Mouse (Mus musculus): Measurements from ENCODE around the gene Odf3. TPM values are rescaled to one million over a fixed set of nuclear protein-coding genes. Genes with fewer than 3 reads are reported as not detected.
A peak's percentile ranks its signal among the peaks of the same experiment; 100 is the strongest.

Odf3 gene
- total and polyA plus RNA-seq, 2 experiments from 2014 or later, result 0.22 TPM; not detected in 1

- WGBS, result 83% methylated on average over 12 of the region's 12 CpGs
- ATAC-seq (ENCODE audit: low FRiP score), result no peak
- Histone ChIP-seq H3K9me3 (ENCODE audit: low read length) (no peaks in the 10 kb centered on the region), H3K4me3 (ENCODE audit: low read depth, low read length) (no peak overlapping the region), H3K4me1 (ENCODE audit: insufficient read depth, low read length) (no peaks in the 10 kb centered on the region), H3K4me2 (ENCODE audit: low read depth, low read length, poor library complexity, severe bottlenecking) (no peak overlapping the region), H3K36me3 (ENCODE audit: insufficient read depth, low read length) (peaks cover 60% of the 10 kb centered on the region), H3K27ac (ENCODE audit: low read depth, low read length) (no peak overlapping the region), H3K27me3 (ENCODE audit: insufficient read depth, low read length) (no peaks in the 10 kb centered on the region), H3K9ac (replicated peaks; ENCODE audit: low read length, poor library complexity, severe bottlenecking) (no peak overlapping the region)
- no peak for DNase-seq (ENCODE audit: low spot score)
- no peak for TF ChIP-seq CTCF (IDR thresholded peaks at IDR 0.05)
Measured at GRCm38 (mm10) chr7:140864761-140865160, 17.2 kb downstream of the Odf3 start.

- H3K27me3 ChIP-seq (ENCODE audit: insufficient read depth, low read length), result no peaks in the 10 kb centered on the region
- H3K27ac ChIP-seq (ENCODE audit: low read depth, low read length), result no peak overlapping the region
- H3K9ac ChIP-seq (replicated peaks; ENCODE audit: low read length, poor library complexity, severe bottlenecking), result no peak overlapping the region; the same call in 1 of the 2 replicates
- no peak overlapping the region for H3K4me3 ChIP-seq (ENCODE audit: low read depth, low read length)
- DNase-seq (ENCODE audit: low spot score) (no peak), ATAC-seq (ENCODE audit: low FRiP score) (no peak)
- TF ChIP-seq CTCF (IDR thresholded peaks at IDR 0.05), result no peak
- 83% methylated on average over 4 of the region's 4 CpGs for WGBS
- H3K4me2 ChIP-seq (ENCODE audit: low read depth, low read length, poor library complexity, severe bottlenecking), result no peak overlapping the region
- H3K4me1 ChIP-seq (ENCODE audit: insufficient read depth, low read length), result no peaks in the 10 kb centered on the region
- peaks cover 32% of the 10 kb centered on the region for H3K36me3 ChIP-seq (ENCODE audit: insufficient read depth, low read length)
- no peaks in the 10 kb centered on the region for H3K9me3 ChIP-seq (ENCODE audit: low read length)
Measured at GRCm38 (mm10) chr7:140874224-140874623, 26.6 kb downstream of the Odf3 start.

- H3K4me3 ChIP-seq (ENCODE audit: low read depth, low read length), result no peak overlapping the region
- H3K9me3 ChIP-seq (ENCODE audit: low read length), result no peaks in the 10 kb centered on the region
- ATAC-seq (ENCODE audit: low FRiP score) (no peak), DNase-seq (ENCODE audit: low spot score) (no peak)
- 92% methylated on average over 6 of the region's 6 CpGs for WGBS
- no peak for TF ChIP-seq CTCF (IDR thresholded peaks at IDR 0.05)
- H3K27ac ChIP-seq (ENCODE audit: low read depth, low read length), result no peak overlapping the region
- no peak overlapping the region for H3K4me2 ChIP-seq (ENCODE audit: low read depth, low read length, poor library complexity, severe bottlenecking)
- H3K9ac ChIP-seq (replicated peaks; ENCODE audit: low read length, poor library complexity, severe bottlenecking), result no peak overlapping the region
- no peaks in the 10 kb centered on the region for H3K4me1 ChIP-seq (ENCODE audit: insufficient read depth, low read length)
- peaks cover 30% of the 10 kb centered on the region for H3K36me3 ChIP-seq (ENCODE audit: insufficient read depth, low read length)
- no peaks in the 10 kb centered on the region for H3K27me3 ChIP-seq (ENCODE audit: insufficient read depth, low read length)
Measured at GRCm38 (mm10) chr7:140877364-140877763, 29.8 kb downstream of the Odf3 start.

GRCm38 (mm10) chr7:140879355-140879754 is 31.8 kb downstream of the Odf3 start:
- Histone ChIP-seq H3K4me2 (ENCODE audit: low read depth, low read length, poor library complexity, severe bottlenecking) (no peak overlapping the region), H3K36me3 (ENCODE audit: insufficient read depth, low read length) (peaks cover 23% of the 10 kb centered on the region), H3K9ac (replicated peaks; ENCODE audit: low read length, poor library complexity, severe bottlenecking) (no peak overlapping the region), H3K4me3 (ENCODE audit: low read depth, low read length) (no peak overlapping the region), H3K27me3 (ENCODE audit: insufficient read depth, low read length) (no peaks in the 10 kb centered on the region), H3K4me1 (ENCODE audit: insufficient read depth, low read length) (0 out of 2 replicates have a peak, but pooled peaks cover 4% of the 10 kb centered on the region), H3K27ac (ENCODE audit: low read depth, low read length) (no peak overlapping the region), H3K9me3 (ENCODE audit: low read length) (no peaks in the 10 kb centered on the region)
- ATAC-seq (ENCODE audit: low FRiP score) (no peak), DNase-seq (ENCODE audit: low spot score) (no peak)
- no peak for TF ChIP-seq CTCF (IDR thresholded peaks at IDR 0.05)
- 91% methylated on average over 7 of the region's 7 CpGs for WGBS

GRCm38 (mm10) chr7:140880419-140880818 is 32.8 kb downstream of the Odf3 start:
- Histone ChIP-seq H3K4me3 (ENCODE audit: low read depth, low read length) (no peak overlapping the region), H3K27ac (ENCODE audit: low read depth, low read length) (no peak overlapping the region), H3K4me2 (ENCODE audit: low read depth, low read length, poor library complexity, severe bottlenecking) (no peak overlapping the region), H3K36me3 (ENCODE audit: insufficient read depth, low read length) (peaks cover 15% of the 10 kb centered on the region), H3K27me3 (ENCODE audit: insufficient read depth, low read length) (no peaks in the 10 kb centered on the region), H3K4me1 (ENCODE audit: insufficient read depth, low read length) (0 out of 2 replicates have a peak, but pooled peaks cover 4% of the 10 kb centered on the region), H3K9me3 (ENCODE audit: low read length) (no peaks in the 10 kb centered on the region), H3K9ac (replicated peaks; ENCODE audit: low read length, poor library complexity, severe bottlenecking) (no peak overlapping the region)
- DNase-seq (ENCODE audit: low spot score), result no peak
- no peak for ATAC-seq (ENCODE audit: low FRiP score)
- TF ChIP-seq CTCF (IDR thresholded peaks at IDR 0.05), result no peak
- 83% methylated on average over 3 of the region's 3 CpGs for WGBS

- H3K36me3 ChIP-seq (ENCODE audit: insufficient read depth, low read length), result 0 out of 2 replicates have a peak, but pooled peaks cover 13% of the 10 kb centered on the region
- 0 out of 2 replicates have a peak, but pooled peaks cover 4% of the 10 kb centered on the region for H3K4me1 ChIP-seq (ENCODE audit: insufficient read depth, low read length)
- no peak for ATAC-seq (ENCODE audit: low FRiP score)
- no peaks in the 10 kb centered on the region for H3K9me3 ChIP-seq (ENCODE audit: low read length)
- no peaks in the 10 kb centered on the region for H3K27me3 ChIP-seq (ENCODE audit: insufficient read depth, low read length)
- no peak for DNase-seq (ENCODE audit: low spot score)
- peak overlapping the region; percentile 94 for H3K9ac ChIP-seq (replicated peaks; ENCODE audit: low read length, poor library complexity, severe bottlenecking)
- no peak for TF ChIP-seq CTCF (IDR thresholded peaks at IDR 0.05)
- peak overlapping the region; percentile 74 for H3K4me2 ChIP-seq (ENCODE audit: low read depth, low read length, poor library complexity, severe bottlenecking)
- H3K27ac ChIP-seq (ENCODE audit: low read depth, low read length), result peak overlapping the region; percentile 89; the same call in 1 of the 2 replicates
- peak overlapping the region; percentile 81 for H3K4me3 ChIP-seq (ENCODE audit: low read depth, low read length)
- 22% methylated on average over 8 of the region's 8 CpGs for WGBS
Measured at GRCm38 (mm10) chr7:140880865-140881515, 33.4 kb downstream of the Odf3 start.
